Mouse (Mus musculus): ENCODE measurements at regions not wholly inside any gene's neighbourhood (a gene's known extent, or its start where the extent isn't known, plus 50 kb on each side); places are given as distances from the start of the nearest gene placed in this dataset.

DNA sequence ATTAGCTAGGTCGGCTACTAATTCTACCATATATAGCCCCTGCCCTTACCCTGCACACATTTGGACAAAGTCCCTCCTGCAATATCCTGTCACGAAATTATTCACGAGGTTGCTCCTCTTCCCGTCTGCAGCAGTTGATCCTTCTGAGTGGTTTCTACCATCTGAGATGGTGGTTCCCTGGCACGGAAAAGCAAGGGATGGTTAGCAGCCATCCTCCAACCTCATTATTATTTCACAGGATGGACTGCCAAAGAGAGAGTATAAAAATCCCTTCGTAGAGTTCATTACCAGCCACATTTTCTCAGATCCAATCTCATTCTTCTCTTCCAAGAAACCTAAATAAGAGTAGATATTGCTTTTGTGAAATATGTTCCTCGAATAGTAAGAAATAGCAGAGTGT lies 272.2 kb downstream of the Spry2 start:
- H3K4me1 ChIP-seq (ENCODE audit: control insufficient read depth, insufficient read depth, low read length), result no peaks in the 10 kb centered on the region
- no peak overlapping the region for H3K27ac ChIP-seq (ENCODE audit: low read depth, low read length)
- ATAC-seq (ENCODE audit: insufficient read depth, low FRiP score, low TSS enrichment) (no peak), DNase-seq (ENCODE audit: low spot score) (no peak)
- WGBS, result 88% methylated on average over 7 of the region's 7 CpGs
- H3K27me3 ChIP-seq (ENCODE audit: control insufficient read depth, insufficient read depth, low read length), result no peaks in the 10 kb centered on the region
- no peak overlapping the region for H3K4me3 ChIP-seq (ENCODE audit: low read depth, low read length)
- H3K4me2 ChIP-seq (ENCODE audit: low read depth), result no peak overlapping the region
- no peaks in the 10 kb centered on the region for H3K36me3 ChIP-seq (ENCODE audit: control insufficient read depth, insufficient read depth, low read length)
- no peaks in the 10 kb centered on the region for H3K9me3 ChIP-seq (ENCODE audit: control insufficient read depth, low read length)
- no peak overlapping the region for H3K9ac ChIP-seq (ENCODE audit: low read length)

DNA sequence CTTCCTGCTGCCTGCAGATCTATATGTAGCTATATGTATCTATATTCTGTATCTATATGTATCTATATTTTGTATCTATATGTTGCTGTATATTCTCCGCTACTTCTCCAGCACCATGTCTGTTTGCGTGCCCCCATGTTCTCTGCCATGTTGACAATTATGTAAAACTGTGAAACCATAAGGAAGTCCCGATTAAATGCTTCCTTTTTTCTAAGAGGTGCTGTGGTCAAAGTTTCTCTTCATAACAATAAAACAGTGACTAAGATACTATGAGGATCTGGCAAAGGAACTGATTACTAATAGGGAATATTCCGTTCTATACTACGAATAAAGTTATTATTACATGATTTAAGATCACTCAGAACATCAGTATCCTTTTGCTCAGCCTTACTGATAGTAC lies 274.5 kb downstream of the Spry2 start:
- Histone ChIP-seq H3K4me3 (ENCODE audit: low read depth, low read length) (no peak overlapping the region), H3K9me3 (ENCODE audit: control insufficient read depth, low read length) (no peaks in the 10 kb centered on the region), H3K4me1 (ENCODE audit: control insufficient read depth, insufficient read depth, low read length) (no peaks in the 10 kb centered on the region), H3K36me3 (ENCODE audit: control insufficient read depth, insufficient read depth, low read length) (no peaks in the 10 kb centered on the region), H3K9ac (ENCODE audit: low read length) (no peak overlapping the region), H3K27me3 (ENCODE audit: control insufficient read depth, insufficient read depth, low read length) (no peaks in the 10 kb centered on the region), H3K4me2 (ENCODE audit: low read depth) (no peak overlapping the region), H3K27ac (ENCODE audit: low read depth, low read length) (no peak overlapping the region)
- ATAC-seq (ENCODE audit: insufficient read depth, low FRiP score, low TSS enrichment) (no peak), DNase-seq (ENCODE audit: low spot score) (no peak)
- 94% methylated on average over 5 of the region's 5 CpGs for WGBS

DNA sequence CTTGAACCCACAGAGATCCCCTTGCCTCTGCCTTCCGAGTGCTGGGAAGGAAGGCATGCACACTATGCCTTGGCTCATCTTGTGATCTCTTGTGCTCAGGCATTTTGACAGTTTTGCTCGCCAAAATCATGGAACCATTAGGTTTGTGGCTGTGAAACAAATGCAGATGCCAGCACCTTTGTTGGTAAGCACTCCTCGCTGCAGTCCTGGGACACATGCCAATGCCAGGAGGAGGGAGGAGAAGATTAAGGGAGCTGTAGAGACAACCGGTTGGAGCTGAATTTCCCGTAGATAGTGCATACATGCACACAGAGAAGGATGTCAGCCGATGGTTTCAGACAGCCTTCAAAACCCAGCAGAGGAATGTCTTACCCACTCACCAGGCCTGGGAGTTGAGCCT lies 275.5 kb downstream of the Spry2 start:
- Histone ChIP-seq H3K4me1 (ENCODE audit: control insufficient read depth, insufficient read depth, low read length) (no peaks in the 10 kb centered on the region), H3K27ac (ENCODE audit: low read depth, low read length) (no peak overlapping the region), H3K27me3 (ENCODE audit: control insufficient read depth, insufficient read depth, low read length) (no peaks in the 10 kb centered on the region), H3K36me3 (ENCODE audit: control insufficient read depth, insufficient read depth, low read length) (no peaks in the 10 kb centered on the region), H3K9me3 (ENCODE audit: control insufficient read depth, low read length) (no peaks in the 10 kb centered on the region), H3K4me3 (ENCODE audit: low read depth, low read length) (no peak overlapping the region), H3K4me2 (ENCODE audit: low read depth) (no peak overlapping the region), H3K9ac (ENCODE audit: low read length) (no peak overlapping the region)
- ATAC-seq (ENCODE audit: insufficient read depth, low FRiP score, low TSS enrichment) (no peak), DNase-seq (ENCODE audit: low spot score) (no peak)
- WGBS, result 84% methylated on average over 6 of the region's 6 CpGs

DNA sequence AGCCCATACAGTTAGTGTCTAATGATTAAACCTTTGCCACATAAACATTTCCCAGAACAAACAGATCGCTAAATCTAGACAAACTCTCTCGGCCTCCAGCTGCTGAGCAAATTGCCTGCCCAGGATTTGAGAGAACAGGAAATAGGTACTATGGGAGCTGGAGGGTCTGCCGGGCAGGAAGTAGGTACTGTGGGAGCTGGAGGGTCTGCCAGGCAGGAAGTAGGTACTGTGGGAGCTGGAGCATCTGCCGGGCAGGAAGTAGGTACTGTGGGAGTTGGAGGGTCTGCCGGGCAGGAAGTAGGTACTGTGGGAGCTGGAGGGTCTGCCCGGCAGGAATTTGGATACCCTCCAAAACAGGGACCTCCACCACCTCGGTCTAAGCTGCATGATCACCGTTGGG lies 277.2 kb downstream of the Spry2 start:
- H3K4me3 ChIP-seq (ENCODE audit: low read depth, low read length), result no peak overlapping the region
- 86% methylated on average over 8 of the region's 8 CpGs for WGBS

DNA sequence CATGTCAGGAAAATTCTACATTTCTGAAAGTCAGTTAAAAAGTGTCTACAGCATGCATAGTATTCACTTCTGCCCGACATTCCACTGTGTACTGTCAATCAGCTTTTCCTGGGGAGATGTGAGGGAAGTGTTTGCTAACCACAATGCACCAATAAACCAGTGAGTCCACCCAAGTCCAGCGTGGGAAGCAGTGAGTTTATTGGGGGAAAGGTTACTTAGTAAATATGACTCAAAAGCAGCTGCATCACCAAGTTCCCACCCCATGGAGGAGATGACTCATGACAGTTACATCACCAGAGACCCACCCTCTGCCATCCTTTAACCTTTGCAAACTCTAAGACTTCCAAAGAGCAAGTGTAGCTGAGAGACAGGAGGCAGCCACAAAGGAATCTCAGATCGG lies 280.9 kb downstream of the Spry2 start:
- Histone ChIP-seq H3K9me3 (ENCODE audit: control insufficient read depth, low read length) (no peaks in the 10 kb centered on the region), H3K9ac (ENCODE audit: low read length) (no peak overlapping the region), H3K4me3 (ENCODE audit: low read depth, low read length) (no peak overlapping the region), H3K27ac (ENCODE audit: low read depth, low read length) (no peak overlapping the region), H3K4me2 (ENCODE audit: low read depth) (no peak overlapping the region), H3K27me3 (ENCODE audit: control insufficient read depth, insufficient read depth, low read length) (no peaks in the 10 kb centered on the region), H3K4me1 (ENCODE audit: control insufficient read depth, insufficient read depth, low read length) (no peaks in the 10 kb centered on the region), H3K36me3 (ENCODE audit: control insufficient read depth, insufficient read depth, low read length) (no peaks in the 10 kb centered on the region)
- no peak for DNase-seq (ENCODE audit: low spot score)
- WGBS, result 86% methylated on average over 3 of the region's 3 CpGs
- ATAC-seq (ENCODE audit: insufficient read depth, low FRiP score, low TSS enrichment), result no peak

More for the DNA sequence above, 277.2 kb downstream of the Spry2 start:
- Histone ChIP-seq H3K9me3 (ENCODE audit: control insufficient read depth, low read length) (no peaks in the 10 kb centered on the region), H3K36me3 (ENCODE audit: control insufficient read depth, insufficient read depth, low read length) (no peaks in the 10 kb centered on the region), H3K27me3 (ENCODE audit: control insufficient read depth, insufficient read depth, low read length) (no peaks in the 10 kb centered on the region), H3K27ac (ENCODE audit: low read depth, low read length) (no peak overlapping the region), H3K4me2 (ENCODE audit: low read depth) (no peak overlapping the region), H3K9ac (ENCODE audit: low read length) (no peak overlapping the region), H3K4me1 (ENCODE audit: control insufficient read depth, insufficient read depth, low read length) (no peaks in the 10 kb centered on the region)
- DNase-seq (ENCODE audit: low spot score) (no peak), ATAC-seq (ENCODE audit: insufficient read depth, low FRiP score, low TSS enrichment) (no peak)

DNA sequence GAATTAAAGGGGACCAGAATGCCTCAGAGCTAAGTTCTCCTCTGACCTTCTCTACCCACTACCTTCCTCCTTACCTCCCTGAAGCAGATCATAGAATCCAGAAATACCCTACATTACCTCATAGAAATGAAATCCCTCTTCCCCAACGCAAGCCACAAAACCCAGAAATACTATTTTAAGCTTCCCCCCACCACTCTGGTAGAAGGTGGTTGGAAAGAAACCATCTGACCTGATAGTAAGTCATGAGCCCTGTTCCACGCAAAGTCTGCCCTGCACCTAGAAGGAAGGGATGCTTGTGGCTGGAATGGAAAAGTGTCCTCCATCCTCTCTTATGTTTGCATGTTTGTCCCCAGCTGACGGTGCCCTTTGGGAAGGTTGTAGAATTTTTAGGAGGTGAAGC lies 283.8 kb downstream of the Spry2 start:
- H3K9ac ChIP-seq (ENCODE audit: low read length), result no peak overlapping the region
- H3K4me3 ChIP-seq (ENCODE audit: low read depth, low read length), result no peak overlapping the region
- H3K36me3 ChIP-seq (ENCODE audit: control insufficient read depth, insufficient read depth, low read length), result no peaks in the 10 kb centered on the region
- no peaks in the 10 kb centered on the region for H3K9me3 ChIP-seq (ENCODE audit: control insufficient read depth, low read length)
- no peak for ATAC-seq (ENCODE audit: insufficient read depth, low FRiP score, low TSS enrichment)
- H3K27ac ChIP-seq (ENCODE audit: low read depth, low read length), result no peak overlapping the region
- DNase-seq (ENCODE audit: low spot score), result no peak
- 93% methylated on average over 3 of the region's 3 CpGs for WGBS
- H3K27me3 ChIP-seq (ENCODE audit: control insufficient read depth, insufficient read depth, low read length), result no peaks in the 10 kb centered on the region
- H3K4me2 ChIP-seq (ENCODE audit: low read depth), result no peak overlapping the region
- no peaks in the 10 kb centered on the region for H3K4me1 ChIP-seq (ENCODE audit: control insufficient read depth, insufficient read depth, low read length)

DNA sequence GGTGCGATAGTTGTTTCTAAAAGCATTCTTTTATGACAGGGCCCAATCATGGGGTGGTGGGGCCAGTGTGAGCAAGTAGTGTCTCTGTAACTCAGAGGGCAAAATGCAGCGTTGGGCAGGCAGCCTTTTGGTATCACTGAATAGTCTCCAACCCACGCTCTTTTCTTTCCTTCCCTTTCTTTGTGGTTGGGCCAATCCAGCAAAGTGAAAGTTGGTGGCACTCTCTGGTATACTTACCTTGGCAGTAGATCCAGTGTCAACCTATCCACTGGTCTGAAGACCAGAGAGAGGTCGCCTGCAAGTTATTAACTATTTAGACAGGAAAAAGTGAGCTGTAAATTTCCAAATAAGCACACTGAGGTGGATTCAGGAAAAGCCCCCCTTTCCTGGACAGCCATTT lies 287.8 kb downstream of the Spry2 start:
- 81% methylated on average over 4 of the region's 4 CpGs for WGBS
- Histone ChIP-seq H3K36me3 (ENCODE audit: control insufficient read depth, insufficient read depth, low read length) (no peaks in the 10 kb centered on the region), H3K4me3 (ENCODE audit: low read depth, low read length) (no peak overlapping the region), H3K4me1 (ENCODE audit: control insufficient read depth, insufficient read depth, low read length) (no peaks in the 10 kb centered on the region), H3K9me3 (ENCODE audit: control insufficient read depth, low read length) (no peaks in the 10 kb centered on the region), H3K9ac (ENCODE audit: low read length) (no peak overlapping the region), H3K27me3 (ENCODE audit: control insufficient read depth, insufficient read depth, low read length) (no peaks in the 10 kb centered on the region), H3K27ac (ENCODE audit: low read depth, low read length) (no peak overlapping the region), H3K4me2 (ENCODE audit: low read depth) (no peak overlapping the region)
- ATAC-seq (ENCODE audit: insufficient read depth, low FRiP score, low TSS enrichment) (no peak), DNase-seq (ENCODE audit: low spot score) (no peak)

DNA sequence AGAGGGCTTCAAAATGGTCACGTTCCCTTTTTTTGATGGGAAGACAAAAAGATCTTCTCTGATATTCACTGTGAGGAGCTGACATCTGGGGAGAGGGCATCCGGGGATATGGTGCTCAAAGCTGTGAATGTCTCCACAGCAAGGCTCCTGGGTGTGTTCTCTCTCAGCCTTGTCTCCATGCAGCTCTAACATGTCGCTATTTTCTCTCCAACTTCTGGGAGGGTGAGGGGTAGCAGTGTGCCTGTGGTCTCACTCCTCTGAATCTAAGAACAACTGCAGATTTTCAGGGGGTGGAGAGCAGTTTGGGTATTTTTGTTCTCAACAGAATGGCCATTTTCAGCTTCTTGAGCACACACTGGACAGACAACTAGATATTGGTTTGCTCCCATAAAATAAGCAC lies 290.1 kb downstream of the Spry2 start:
- H3K4me3 ChIP-seq (ENCODE audit: low read depth, low read length), result no peak overlapping the region
- no peaks in the 10 kb centered on the region for H3K27me3 ChIP-seq (ENCODE audit: control insufficient read depth, insufficient read depth, low read length)
- no peaks in the 10 kb centered on the region for H3K4me1 ChIP-seq (ENCODE audit: control insufficient read depth, insufficient read depth, low read length)
- H3K4me2 ChIP-seq (ENCODE audit: low read depth), result no peak overlapping the region
- H3K36me3 ChIP-seq (ENCODE audit: control insufficient read depth, insufficient read depth, low read length), result no peaks in the 10 kb centered on the region
- H3K9me3 ChIP-seq (ENCODE audit: control insufficient read depth, low read length), result no peaks in the 10 kb centered on the region
- no peak overlapping the region for H3K9ac ChIP-seq (ENCODE audit: low read length)
- H3K27ac ChIP-seq (ENCODE audit: low read depth, low read length), result no peak overlapping the region
- DNase-seq (ENCODE audit: low spot score) (no peak), ATAC-seq (ENCODE audit: insufficient read depth, low FRiP score, low TSS enrichment) (no peak)
- 87% methylated on average over 3 of the region's 3 CpGs for WGBS

DNA sequence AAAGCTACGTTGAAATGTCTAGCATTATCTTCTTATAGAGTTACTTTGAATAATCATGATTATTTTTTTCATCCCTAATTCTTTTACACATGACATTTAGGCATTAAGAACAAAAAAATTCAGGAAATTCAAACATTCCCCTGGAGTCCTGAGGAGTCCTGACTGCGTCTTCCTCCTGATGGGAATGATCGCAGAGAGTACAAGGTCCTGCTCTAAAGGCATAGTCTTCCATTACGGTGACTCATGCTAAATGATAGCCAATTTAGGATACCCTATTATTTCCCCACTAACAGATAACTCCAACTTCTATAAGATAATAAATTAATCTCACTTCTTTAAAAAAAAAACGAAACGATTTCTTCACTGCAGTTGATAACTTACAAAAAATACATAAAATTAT lies 292.2 kb downstream of the Spry2 start:
- no peaks in the 10 kb centered on the region for H3K36me3 ChIP-seq (ENCODE audit: control insufficient read depth, insufficient read depth, low read length)
- H3K27me3 ChIP-seq (ENCODE audit: control insufficient read depth, insufficient read depth, low read length), result no peaks in the 10 kb centered on the region
- no peaks in the 10 kb centered on the region for H3K4me1 ChIP-seq (ENCODE audit: control insufficient read depth, insufficient read depth, low read length)
- H3K27ac ChIP-seq (ENCODE audit: low read depth, low read length), result no peak overlapping the region
- 95% methylated on average over 6 of the region's 6 CpGs for WGBS
- ATAC-seq (ENCODE audit: insufficient read depth, low FRiP score, low TSS enrichment), result no peak
- DNase-seq (ENCODE audit: low spot score), result no peak
- H3K9me3 ChIP-seq (ENCODE audit: control insufficient read depth, low read length), result no peaks in the 10 kb centered on the region
- H3K9ac ChIP-seq (ENCODE audit: low read length), result no peak overlapping the region
- no peak overlapping the region for H3K4me2 ChIP-seq (ENCODE audit: low read depth)
- no peak overlapping the region for H3K4me3 ChIP-seq (ENCODE audit: low read depth, low read length)
